Mouse (Mus musculus): ENCODE measurements at regions not wholly inside any gene's neighbourhood (a gene's known extent, or its start where the extent isn't known, plus 50 kb on each side); places are given as distances from the start of the nearest gene placed in this dataset.

GRCm38 (mm10) chr2:50824782-50825181, 324.1 kb downstream of the Rnd3 start:
- TF ChIP-seq CTCF (IDR thresholded peaks at IDR 0.05; ENCODE audit: low read depth): no peak
- TF ChIP-seq EP300 (optimal IDR thresholded peaks at IDR 0.05): no peak
